Mouse (Mus musculus) right cerebral cortex, postnatal 4 days (tissue): ENCODE results near the gene Ano2.

ENCODE experiments used
- DNase-seq: peaks from one replicate; pipeline ENCODE4 v3.0.0-alpha.2; 2022

Gene Ano2

DNA sequence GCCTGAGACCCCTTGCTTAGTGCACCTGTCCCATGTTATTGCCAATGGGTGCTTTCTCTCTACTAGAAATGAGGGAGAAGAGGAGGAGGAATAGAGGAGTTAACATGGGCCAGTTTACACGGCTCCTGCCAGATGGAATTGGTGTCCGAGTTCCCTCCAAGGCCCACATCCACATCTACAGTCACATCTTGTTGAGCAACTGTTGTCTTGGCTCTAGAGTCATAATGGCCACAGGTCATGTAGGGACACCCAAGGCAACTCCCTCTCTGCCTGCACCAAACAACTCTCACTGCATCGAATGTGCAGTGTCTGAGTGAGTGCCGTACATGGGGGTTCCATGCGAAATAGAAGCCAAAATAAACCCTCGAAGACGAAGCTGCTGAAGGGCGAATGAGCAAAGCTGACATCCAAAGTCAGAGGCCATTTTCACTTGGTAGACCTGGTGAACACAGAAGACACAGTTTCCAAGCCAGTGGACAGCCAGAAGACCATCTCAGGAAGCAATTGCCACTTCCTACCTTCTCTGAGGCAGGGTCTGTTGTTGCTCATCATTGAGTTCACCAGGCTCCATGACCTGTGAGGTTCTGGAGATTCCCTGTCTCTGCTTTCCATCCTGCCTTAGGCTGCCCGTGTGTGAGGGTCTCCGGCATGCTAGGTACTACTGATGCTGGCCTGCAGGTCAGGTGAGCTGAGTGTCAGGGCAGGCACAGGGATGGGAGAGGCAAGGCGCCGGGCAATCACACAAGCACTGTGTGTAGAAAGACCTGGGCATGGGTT lies 398.5 kb downstream of the Ano2 start:
- no peak for DNase-seq
